Mouse (Mus musculus) left cerebral cortex, postnatal 10 days (tissue): Measurements from ENCODE around the gene Camkv. TPM values are rescaled to one million over a fixed set of nuclear protein-coding genes. Genes with fewer than 3 reads are reported as not detected.

ENCODE experiments used
- DNase-seq, 2 experiments: peaks; one replicate each; pipeline ENCODE4 v3.0.0; 2021 to 2022; ENCODE audit warnings: low spot score in 2 of 2, mixed read lengths in 1 of 2; ENCODE audit errors: extremely low spot score in 1 of 2
- intact Hi-C: fragments of 180-260 bp; cut with DNase I; formaldehyde crosslinking; loops from one replicate; pipeline ENCODE4 v1.15.1; 2025
- total RNA-seq, 2 experiments: library from RNA; stranded (reverse); gene quantifications; 2 replicates each; pipeline ENCODE4 v1.2.3; 2021

Gene Camkv
- total RNA-seq, 2 experiments from 2014 or later: 434 to 435 TPM

GRCm38 (mm10) chr9:107955613-107956289 lies 20.3 kb downstream of the Camkv start:
- no peak for DNase-seq
- intact Hi-C loops: no loop called here

DNA sequence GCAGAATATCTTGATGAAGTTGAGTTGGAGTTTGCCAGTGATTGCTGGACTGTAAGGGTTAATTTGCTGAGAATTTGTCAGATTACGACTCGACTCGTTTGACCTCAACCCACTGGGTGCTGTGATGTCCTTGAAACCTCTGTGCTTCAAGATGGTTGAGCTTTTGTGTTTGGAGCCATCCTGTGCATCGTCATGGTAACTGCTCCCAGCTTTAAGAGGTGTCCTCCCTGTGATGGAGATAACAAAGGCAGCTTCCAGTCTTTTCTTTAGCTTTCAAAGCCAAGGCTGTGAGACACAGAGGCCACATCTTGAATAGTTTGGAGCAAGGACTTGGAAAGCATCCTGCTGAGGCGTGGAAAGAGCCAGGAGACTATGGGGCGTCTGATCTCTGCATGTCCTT lies 21.7 kb downstream of the Camkv start:
- no peak for DNase-seq
- intact Hi-C loops: no loop called here

DNA sequence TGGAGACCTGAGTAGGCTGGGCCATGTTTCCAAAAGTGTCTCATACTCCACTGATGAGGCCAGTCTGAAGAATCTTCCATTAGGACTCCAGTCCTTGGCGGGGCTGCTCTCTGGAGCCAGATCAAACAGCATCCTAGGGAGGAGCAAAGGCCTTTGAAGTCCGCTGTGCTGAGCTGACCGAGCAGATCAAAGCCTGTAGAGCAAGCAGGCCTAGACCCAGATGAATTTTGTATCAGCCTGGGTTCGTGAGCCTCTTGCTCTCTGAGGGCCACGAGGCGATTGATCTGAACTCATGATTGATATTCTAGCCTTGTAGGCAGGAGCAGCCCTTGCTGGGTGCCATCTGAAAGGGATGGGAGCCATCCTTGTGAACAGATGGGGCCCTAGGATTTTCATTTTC lies 24.4 kb downstream of the Camkv start:
- peak in 1 of 2 experiments; percentile 78 for DNase-seq
- intact Hi-C loops: loop anchor here (5.0 kb wide), 2 partner anchors 92 to 107 kb away; partner anchors contain the start of gene Amigo3

DNA sequence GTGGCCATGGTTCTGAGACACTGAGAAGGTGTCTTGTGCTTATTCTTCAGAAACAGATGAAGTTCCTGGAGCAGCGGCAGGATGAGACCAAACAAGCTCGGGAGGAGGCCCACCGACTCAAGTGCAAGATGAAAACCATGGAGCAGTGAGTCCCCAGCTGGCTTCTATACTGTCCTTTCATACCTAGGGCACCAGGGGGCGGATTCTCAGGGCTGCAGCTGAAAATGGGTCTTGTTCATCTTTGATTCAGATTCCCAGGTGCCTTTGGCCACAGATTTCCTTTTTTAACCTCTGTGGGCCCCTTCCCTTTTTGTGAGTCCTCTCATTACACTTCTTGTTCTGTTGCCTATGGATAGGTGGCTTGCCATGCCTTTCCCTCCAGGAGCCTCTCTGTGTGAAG lies 25.5 kb downstream of the Camkv start:
- DNase-seq: no peak
- intact Hi-C loops: loop anchor here (5.0 kb wide), 2 partner anchors 91 to 106 kb away; partner anchors contain the start of gene Amigo3

DNA sequence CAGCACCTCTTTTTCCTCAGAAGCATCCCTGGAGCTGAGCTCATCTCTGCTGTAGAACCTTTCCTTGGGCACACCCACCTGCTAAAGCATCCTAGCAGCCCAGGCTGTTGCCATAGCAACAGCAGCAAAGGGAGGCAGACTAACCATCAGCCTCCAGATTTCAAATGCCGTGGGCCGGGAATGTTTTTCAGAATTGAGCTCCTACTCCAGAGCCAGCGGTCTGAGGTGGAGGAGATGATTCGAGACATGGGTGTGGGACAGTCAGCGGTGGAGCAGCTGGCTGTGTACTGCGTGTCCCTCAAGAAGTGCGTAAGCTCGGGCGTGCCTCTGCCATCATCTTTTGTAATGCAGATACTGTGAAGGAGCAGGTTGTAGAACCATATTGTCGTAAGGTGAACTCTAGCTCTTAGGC lies 25.9 kb downstream of the Camkv start:
- peak; percentile 78 to 79 for DNase-seq
- intact Hi-C loops: loop anchor here (5.0 kb wide), 2 partner anchors 91 to 106 kb away; partner anchors contain the start of gene Amigo3

DNA sequence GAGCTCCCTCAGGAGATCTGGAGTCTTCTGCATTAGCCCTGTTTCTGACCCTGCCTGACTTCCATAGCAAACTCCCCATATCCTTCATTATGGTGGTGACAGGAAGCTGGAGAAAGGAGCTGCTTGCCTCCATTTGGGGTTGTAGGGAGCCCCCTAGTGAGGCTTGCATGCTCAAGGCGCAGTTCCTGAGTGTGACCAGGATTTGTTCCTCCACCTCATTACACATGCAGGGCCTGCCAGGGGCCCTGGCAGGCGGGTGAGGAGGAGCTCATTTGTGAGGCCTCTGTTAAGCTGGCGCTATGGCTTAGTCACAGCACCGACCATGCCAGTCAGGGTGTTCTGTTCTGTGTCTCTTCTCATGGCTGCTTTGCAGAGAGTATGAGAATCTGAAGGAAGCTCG lies 26.4 kb downstream of the Camkv start:
- DNase-seq: peak; percentile 72 to 75
- intact Hi-C loops: loop anchor here (1.0 to 5.0 kb wide), 3 partner anchors 61 to 105 kb away; partner anchors contain the start of gene Amigo3

DNA sequence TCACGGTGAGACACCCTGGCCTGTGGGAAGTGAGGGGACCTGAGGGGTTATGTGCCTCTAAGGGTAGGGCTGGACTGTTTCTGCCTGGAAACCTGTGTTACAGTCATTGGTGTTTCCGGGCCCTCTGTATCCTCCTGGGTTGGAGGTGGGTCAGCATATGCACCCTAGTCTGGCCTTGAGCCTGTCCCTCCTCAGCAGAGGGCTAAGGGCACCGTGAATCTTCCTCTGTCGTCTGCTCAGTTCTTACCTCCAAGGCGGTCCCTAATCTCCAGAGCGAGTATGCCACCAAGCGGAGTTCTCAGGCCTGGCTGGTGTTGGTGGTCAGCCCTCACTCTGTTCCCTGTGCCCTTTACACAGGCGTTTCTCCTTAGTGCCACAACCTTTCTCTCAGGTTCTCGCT lies 27.4 kb downstream of the Camkv start:
- no peak for DNase-seq
- intact Hi-C loops: loop anchor here (1.0 to 5.0 kb wide), 4 partner anchors 23 to 104 kb away; partner anchors contain the start of gene Amigo3

DNA sequence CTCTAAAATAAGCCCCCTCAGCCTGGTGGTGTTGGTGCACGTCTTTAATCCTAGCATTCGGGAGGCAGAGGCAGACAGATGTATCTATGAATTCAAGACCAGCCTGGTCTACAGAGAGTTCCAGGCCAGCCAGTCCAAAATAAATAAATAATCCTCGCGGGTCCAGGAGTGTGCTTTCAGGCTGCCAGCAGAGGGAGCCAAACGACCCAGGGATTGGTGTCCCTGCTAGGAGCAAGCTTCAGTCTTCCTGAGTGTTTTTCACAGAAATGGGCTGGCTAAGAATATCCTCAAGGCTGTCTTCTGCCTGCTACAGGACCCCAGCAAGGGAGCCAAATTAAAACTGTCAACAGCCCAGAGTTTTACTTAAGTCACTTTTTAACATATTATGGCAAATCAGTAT lies 28.2 kb downstream of the Camkv start:
- intact Hi-C loops: loop anchor here (1.0 to 5.0 kb wide), 3 partner anchors 23 to 104 kb away; partner anchors contain the start of gene Amigo3
- DNase-seq: peak; percentile 63 to 89

- no peak for DNase-seq
- intact Hi-C loops: loop anchor here (5.0 kb wide), 2 partner anchors 88 to 103 kb away; partner anchors contain the start of gene Amigo3
These were observed 29.2 kb downstream of the Camkv start for GRCm38 (mm10) chr9:107964681-107965080.

GRCm38 (mm10) chr9:107966676-107967075 lies 31.2 kb downstream of the Camkv start:
- no peak for DNase-seq
- intact Hi-C loops: no loop called here

DNA sequence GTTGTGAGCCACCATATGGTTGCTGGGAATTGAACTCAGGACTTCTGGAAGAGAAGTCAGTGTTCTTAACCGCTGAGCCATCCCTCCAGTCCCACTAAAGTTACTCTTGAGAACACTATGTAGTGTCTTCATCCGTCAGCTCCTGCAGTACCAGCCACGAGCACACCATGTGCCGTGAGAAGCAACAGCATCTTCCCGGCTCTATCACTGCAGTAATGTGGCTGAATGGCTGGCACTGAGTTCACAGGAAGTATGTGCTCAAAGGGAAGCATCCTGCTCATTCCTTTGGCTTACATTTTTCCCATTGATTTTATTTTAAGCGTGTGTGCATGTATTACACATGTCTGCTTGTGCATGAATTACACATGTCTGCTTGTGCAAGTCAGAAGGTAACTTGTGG lies 32.0 kb downstream of the Camkv start:
- DNase-seq: no peak
- intact Hi-C loops: no loop called here

DNA sequence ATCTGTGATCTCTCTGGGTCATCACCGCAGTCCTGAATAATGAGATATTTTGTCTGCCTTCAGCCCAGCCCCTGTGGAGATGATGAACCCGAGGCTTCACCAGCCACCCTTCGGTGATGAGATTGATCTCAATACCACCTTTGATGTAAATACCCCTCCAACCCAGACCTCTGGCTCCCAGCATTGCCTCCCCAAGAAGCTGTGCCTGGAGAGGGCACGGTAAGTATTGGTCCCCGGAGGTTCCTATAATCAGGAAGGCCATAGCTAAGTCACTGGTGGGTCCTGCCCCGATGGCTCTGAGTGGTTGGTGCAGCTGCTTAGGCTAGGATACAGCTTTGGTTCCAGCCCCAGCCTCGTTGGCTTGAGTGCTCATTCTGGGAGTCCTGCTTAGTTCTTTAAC lies 33.1 kb downstream of the Camkv start:
- DNase-seq: no peak
- intact Hi-C loops: no loop called here

DNA sequence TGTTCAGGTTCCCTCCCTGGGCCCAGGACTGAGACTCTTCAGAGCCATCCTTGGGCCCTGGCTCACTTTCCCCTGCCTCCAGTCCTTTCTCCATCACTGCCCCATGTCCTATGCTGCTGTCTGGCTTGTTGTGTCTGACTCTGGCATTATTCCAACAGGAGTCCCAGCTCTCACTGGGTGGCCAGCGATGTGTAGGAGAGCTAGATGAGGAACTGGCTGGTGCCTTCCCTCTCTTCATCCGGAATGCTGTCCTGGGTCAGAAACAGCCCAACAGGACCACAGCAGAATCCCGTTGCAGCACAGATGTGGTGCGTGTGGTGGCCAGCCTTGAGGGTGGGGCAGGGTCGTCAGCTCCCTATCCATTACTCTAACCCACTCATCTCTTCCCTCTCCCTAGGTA lies 34.8 kb downstream of the Camkv start:
- intact Hi-C loops: no loop called here
- DNase-seq: no peak

DNA sequence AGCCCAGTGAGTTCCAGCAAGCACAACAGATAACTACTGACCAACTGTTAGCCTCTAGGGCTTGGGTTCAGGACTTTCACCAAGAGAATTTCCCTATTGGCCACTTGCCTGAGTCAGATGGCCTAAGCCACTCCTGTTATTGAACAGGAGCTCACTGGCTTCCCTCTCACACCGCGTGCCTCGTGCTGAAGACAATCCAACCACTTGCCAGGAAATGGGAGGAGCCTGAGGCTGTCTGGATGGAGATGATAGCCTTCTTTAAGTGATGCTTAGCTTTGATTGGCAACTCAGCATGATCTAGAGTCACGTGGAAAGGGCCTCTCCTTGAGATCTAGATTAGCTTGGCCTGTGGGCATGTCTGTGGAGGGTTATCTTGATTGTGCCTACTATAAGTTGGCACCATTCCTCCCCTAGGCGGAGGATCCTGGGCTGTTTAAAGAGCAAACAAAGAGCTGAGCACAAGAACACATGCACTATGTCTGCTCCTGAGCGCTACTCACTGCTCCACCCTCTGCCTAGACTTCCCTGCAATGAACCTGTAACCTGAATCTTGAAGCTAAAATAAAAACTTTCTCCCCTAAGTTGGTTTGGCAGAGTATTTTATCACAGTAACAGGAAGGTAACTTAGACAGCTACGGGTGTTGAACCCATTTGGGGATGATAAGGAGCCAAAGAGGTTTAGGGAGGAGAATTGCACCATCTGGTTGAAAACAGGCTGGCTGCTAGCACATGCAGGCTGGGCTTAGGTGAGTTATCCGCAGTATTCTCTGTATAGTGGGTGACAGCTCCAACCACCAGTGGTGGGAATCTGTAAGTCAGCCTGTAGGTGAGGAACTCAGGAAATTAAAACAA lies 36.4 kb downstream of the Camkv start:
- intact Hi-C loops: no loop called here
- DNase-seq: no peak

- no peak for DNase-seq
- intact Hi-C loops: no loop called here
These were observed 39.2 kb downstream of the Camkv start for GRCm38 (mm10) chr9:107974491-107975171.

DNA sequence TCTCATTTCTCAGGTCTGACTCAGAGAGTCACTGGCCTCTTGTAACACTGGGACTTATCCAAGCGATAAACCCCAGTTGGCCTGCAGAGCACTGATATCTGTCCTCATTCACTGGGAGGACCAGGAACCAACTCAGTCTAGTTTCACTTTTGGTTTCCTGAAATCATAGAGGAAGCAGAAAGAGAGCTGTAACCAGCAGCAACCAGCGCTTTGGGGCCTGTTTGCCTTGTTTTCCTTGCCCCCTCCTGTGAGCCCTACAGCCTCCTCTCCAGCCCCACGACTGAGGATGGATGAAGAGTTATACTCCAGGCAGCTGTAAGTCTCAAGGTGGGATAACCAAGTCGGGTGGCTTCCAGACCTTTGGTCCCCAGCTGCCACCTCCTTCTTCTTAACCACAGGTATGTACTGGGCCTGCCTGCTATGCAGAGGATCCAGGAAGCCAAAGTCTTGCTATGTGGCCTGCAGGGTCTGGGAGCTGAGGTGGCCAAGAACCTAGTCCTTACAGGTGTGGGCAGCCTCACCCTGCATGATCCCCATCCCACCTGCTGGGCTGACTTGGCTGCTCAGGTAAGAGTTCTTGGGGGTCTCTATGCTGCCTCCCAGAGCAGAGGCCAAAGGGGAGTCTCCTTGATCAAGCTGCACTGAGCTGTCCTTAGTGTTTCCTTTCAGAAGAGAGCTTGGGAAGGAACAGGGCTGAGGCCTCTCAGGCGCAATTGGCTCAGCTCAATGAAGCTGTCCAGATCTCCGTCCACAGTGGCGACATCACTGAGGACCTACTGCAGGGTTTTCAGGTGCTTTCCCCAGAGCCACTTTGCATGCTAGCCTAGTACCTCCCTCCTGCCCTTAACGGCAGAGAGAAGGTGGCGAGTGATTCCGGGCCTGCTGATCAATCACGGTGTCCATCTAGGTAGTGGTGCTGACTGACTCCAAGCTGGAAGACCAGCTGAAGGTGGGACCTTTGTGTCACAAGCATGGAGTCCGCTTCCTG lies 40.2 kb downstream of the Camkv start, which contains the start of gene Uba7:
Gene Uba7 (plus strand): TSS at position 107 of the 988 bp plus-strand sequence.
- intact Hi-C loops: no loop called here
- DNase-seq: no peak

DNA sequence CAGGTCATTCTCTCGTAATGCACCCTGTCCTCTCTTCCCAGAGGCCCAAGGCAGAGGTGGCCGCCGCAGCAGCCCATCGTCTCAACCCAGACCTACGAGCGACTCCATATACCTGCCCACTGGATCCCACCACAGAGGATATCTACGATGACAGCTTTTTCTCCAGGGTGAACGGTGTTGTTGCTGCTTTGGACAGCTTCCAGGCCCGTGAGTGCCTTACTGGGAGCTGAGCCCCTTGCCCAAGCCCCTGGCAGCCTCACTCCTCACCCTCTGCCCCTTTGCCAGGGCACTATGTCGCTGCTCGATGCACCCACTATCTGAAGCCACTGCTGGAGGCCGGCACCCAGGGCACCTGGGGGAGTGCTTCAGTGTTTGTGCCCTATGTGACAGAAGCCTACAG lies 43.3 kb downstream of the Camkv start:
- DNase-seq: no peak
- intact Hi-C loops: no loop called here
